Mouse (Mus musculus): Measurements from ENCODE around the gene Tbl1x. TPM values are rescaled to one million over a fixed set of nuclear protein-coding genes. Genes with fewer than 3 reads are reported as not detected.

The Tbl1x gene
- total and polyA plus RNA-seq, 3 experiments = 22.0 to 65.2 (median 27.0) TPM

GRCm38 (mm10) chrX:77544003-77544402, 33.2 kb downstream of the Tbl1x start:
- Histone ChIP-seq H3K27ac (ENCODE audit: insufficient read depth, low read depth) (no peak overlapping the region), H3K9ac (ENCODE audit: insufficient read depth, low read depth) (no peak overlapping the region), H3K36me3 (replicated peaks in 1 of 2; ENCODE audit: control insufficient read depth in 1 of 2, insufficient read depth in 1 of 2, low read length in 1 of 2) (peaks cover 0 to 5% of the 10 kb centered on the region in 2 experiments), H3K4me3 (replicated peaks in 1 of 3; ENCODE audit: low read depth in 2 of 3, low read length in 2 of 3, poor library complexity in 1 of 3) (no peak overlapping the region), H3K27me3 (replicated peaks) (no peaks in the 10 kb centered on the region), H3K4me2 (ENCODE audit: insufficient read depth, low read depth, poor library complexity, severe bottlenecking) (no peak overlapping the region), H3K9me3 (replicated peaks; ENCODE audit: low read length) (no peaks in the 10 kb centered on the region), H3K4me1 (ENCODE audit: control insufficient read depth in 1 of 2, insufficient read depth in 2 of 2) (peaks cover 6 to 38% of the 10 kb centered on the region in 2 experiments; a peak in 3 of 4 replicates), H3K79me2 (replicated peaks; ENCODE audit: control insufficient read depth, extremely low read depth, insufficient read depth, poor library complexity, severe bottlenecking) (0 out of 2 replicates have a peak, but pooled peaks cover 11% of the 10 kb centered on the region)
- no peak for TF ChIP-seq MEF2A (IDR thresholded peaks at IDR 0.05; ENCODE audit: borderline replicate concordance, low read depth, low read length)
- TF ChIP-seq HCFC1 (IDR thresholded peaks at IDR 0.05; ENCODE audit: low read depth, low read length) = no peak
- TF ChIP-seq MXI1 (IDR thresholded peaks at IDR 0.05; ENCODE audit: low read depth, low read length) = no peak
- TF ChIP-seq JUND (conservative IDR thresholded peaks at IDR 0.05; ENCODE audit: low read depth, low read length) = no peak
- TF ChIP-seq CHD2 (IDR thresholded peaks at IDR 0.05; ENCODE audit: low read length) = no peak
- TF ChIP-seq USF1 (IDR thresholded peaks at IDR 0.05; ENCODE audit: low read depth, low read length) = no peak
- TF ChIP-seq ZMIZ1 (IDR thresholded peaks at IDR 0.05; ENCODE audit: low read depth, low read length) = no peak
- no peak for TF ChIP-seq TCF12 (IDR thresholded peaks at IDR 0.05; ENCODE audit: low read depth, low read length)
- TF ChIP-seq IRF4 (IDR thresholded peaks at IDR 0.05; ENCODE audit: low read depth, low read length) = no peak
- no peak for TF ChIP-seq USF2 (conservative IDR thresholded peaks at IDR 0.05; ENCODE audit: low read depth, low read length)
- TF ChIP-seq POLR2AphosphoS2 (IDR thresholded peaks at IDR 0.05; ENCODE audit: low read depth, low read length) = no peak
- no peak for TF ChIP-seq CHD1 (IDR thresholded peaks at IDR 0.05; ENCODE audit: low read depth, low read length)
- TF ChIP-seq RAD21 (IDR thresholded peaks at IDR 0.05; ENCODE audit: low read depth, low read length) = no peak
- TF ChIP-seq MAFK (IDR thresholded peaks at IDR 0.05; ENCODE audit: insufficient replicate concordance, low read length) = no peak
- no peak for TF ChIP-seq ZNF384 (IDR thresholded peaks at IDR 0.05; ENCODE audit: low read depth, low read length)
- no peak for TF ChIP-seq KAT2A (IDR thresholded peaks at IDR 0.05; ENCODE audit: insufficient replicate concordance, low read length)
- no peak for TF ChIP-seq ELF1 (IDR thresholded peaks at IDR 0.05; ENCODE audit: low read depth, low read length)
- TF ChIP-seq ETS1 (conservative IDR thresholded peaks at IDR 0.05; ENCODE audit: low read depth, low read length) = no peak
- TF ChIP-seq CTCF (conservative IDR thresholded peaks at IDR 0.05 in 1 of 2, IDR thresholded peaks at IDR 0.05 in 1 of 2; ENCODE audit: low read depth in 2 of 2, low read length in 2 of 2) = no peak
- no peak for TF ChIP-seq NELFE (IDR thresholded peaks at IDR 0.05; ENCODE audit: low read depth, low read length)
- DNase-seq (ENCODE audit: extremely low read depth) = no peak
- dilution Hi-C loops (cut with MboI; ENCODE audit: extremely low pct_ligation_motif_present, extremely low pct_unique_long_range_greater_than_20kb, low sequenced_read_pairs) (no loop called here), in situ Hi-C loops (cut with MboI; ENCODE audit: low pct_ligation_motif_present, low pct_unique_long_range_greater_than_20kb, low sequenced_read_pairs) (no loop called here)

- no peak overlapping the region for H3K9ac ChIP-seq (ENCODE audit: insufficient read depth, low read depth)
- no peak overlapping the region for H3K4me2 ChIP-seq (ENCODE audit: insufficient read depth, low read depth, poor library complexity, severe bottlenecking)
- H3K27me3 ChIP-seq (replicated peaks) = no peaks in the 10 kb centered on the region
- H3K4me1 ChIP-seq (ENCODE audit: control insufficient read depth in 1 of 2, insufficient read depth in 2 of 2) = peaks cover 6 to 38% of the 10 kb centered on the region in 2 experiments; a peak in 3 of 4 replicates
- peaks cover 0 to 10% of the 10 kb centered on the region in 2 experiments for H3K36me3 ChIP-seq (replicated peaks in 1 of 2; ENCODE audit: control insufficient read depth in 1 of 2, insufficient read depth in 1 of 2, low read length in 1 of 2)
- dilution Hi-C loops (cut with MboI; ENCODE audit: extremely low pct_ligation_motif_present, extremely low pct_unique_long_range_greater_than_20kb, low sequenced_read_pairs) = no loop called here
- TF ChIP-seq RCOR1 (conservative IDR thresholded peaks at IDR 0.05; ENCODE audit: low read depth, low read length) = no peak
- TF ChIP-seq KAT2A (IDR thresholded peaks at IDR 0.05; ENCODE audit: insufficient replicate concordance, low read length) = no peak
- TF ChIP-seq NRF1 (IDR thresholded peaks at IDR 0.05; ENCODE audit: low read depth, low read length) = no peak
- no peak for TF ChIP-seq CHD1 (IDR thresholded peaks at IDR 0.05; ENCODE audit: low read depth, low read length)
- no peak for TF ChIP-seq MXI1 (IDR thresholded peaks at IDR 0.05; ENCODE audit: low read depth, low read length)
- no peak for TF ChIP-seq JUND (conservative IDR thresholded peaks at IDR 0.05; ENCODE audit: low read depth, low read length)
- TF ChIP-seq EP300 (IDR thresholded peaks at IDR 0.05; ENCODE audit: low read length) = no peak
- TF ChIP-seq PAX5 (IDR thresholded peaks at IDR 0.05; ENCODE audit: low read length) = no peak
- TF ChIP-seq BHLHE40 (IDR thresholded peaks at IDR 0.05; ENCODE audit: low read depth, low read length) = no peak
- no peak for TF ChIP-seq SMC3 (IDR thresholded peaks at IDR 0.05; ENCODE audit: low read depth, low read length)
- no peak for TF ChIP-seq MAFK (IDR thresholded peaks at IDR 0.05; ENCODE audit: insufficient replicate concordance, low read length)
- no peak for TF ChIP-seq ELF1 (IDR thresholded peaks at IDR 0.05; ENCODE audit: low read depth, low read length)
- TF ChIP-seq POLR2AphosphoS2 (IDR thresholded peaks at IDR 0.05; ENCODE audit: low read depth, low read length) = no peak
- TF ChIP-seq MAX (IDR thresholded peaks at IDR 0.05; ENCODE audit: low read length) = no peak
- no peak for TF ChIP-seq ZC3H11A (IDR thresholded peaks at IDR 0.05; ENCODE audit: low read depth, low read length)
- no peak for TF ChIP-seq TBP (conservative IDR thresholded peaks at IDR 0.05; ENCODE audit: low read depth, low read length)
- 0 out of 2 replicates have a peak, but pooled peaks cover 11% of the 10 kb centered on the region for H3K79me2 ChIP-seq (replicated peaks; ENCODE audit: control insufficient read depth, extremely low read depth, insufficient read depth, poor library complexity, severe bottlenecking)
- in situ Hi-C loops (cut with MboI; ENCODE audit: low pct_ligation_motif_present, low pct_unique_long_range_greater_than_20kb, low sequenced_read_pairs) = no loop called here
- H3K4me3 ChIP-seq (replicated peaks in 1 of 3; ENCODE audit: low read depth in 2 of 3, low read length in 2 of 3, poor library complexity in 1 of 3) = no peak overlapping the region
- no peaks in the 10 kb centered on the region for H3K9me3 ChIP-seq (replicated peaks; ENCODE audit: low read length)
- no peak for DNase-seq (ENCODE audit: extremely low read depth)
- H3K27ac ChIP-seq (ENCODE audit: insufficient read depth, low read depth) = no peak overlapping the region
Observed at GRCm38 (mm10) chrX:77544550-77544949, 33.7 kb downstream of the Tbl1x start.
